Mouse (Mus musculus): ENCODE measurements around the gene Mymx. TPM values are rescaled to one million over a fixed set of nuclear protein-coding genes. Genes with fewer than 3 reads are reported as not detected.

Mymx gene
- polyA plus RNA-seq, 1 experiment from 2014 or later, result 7.4 TPM

- H3K4me3 ChIP-seq (ENCODE audit: low read length), result 0 out of 2 replicates have a peak overlapping the region, but pooled peaks have one; percentile 14
- H3K27ac ChIP-seq (ENCODE audit: low read length), result no peak overlapping the region
- H3K27me3 ChIP-seq (ENCODE audit: insufficient read depth, low read length), result peaks cover 11% of the 10 kb centered on the region
- H3K9me3 ChIP-seq (ENCODE audit: low read length), result no peaks in the 10 kb centered on the region
- no peaks in the 10 kb centered on the region for H3K36me3 ChIP-seq (ENCODE audit: insufficient read depth, low read length)
- 0 out of 2 replicates have a peak overlapping the region, but pooled peaks have one; percentile 14 for H3K9ac ChIP-seq (replicated peaks; ENCODE audit: low read length)
- 66% methylated on average over 7 of the region's 7 CpGs for WGBS
- peak overlapping the region; percentile 97 for H3K4me2 ChIP-seq (replicated peaks; ENCODE audit: low read depth, low read length)
- H3K4me1 ChIP-seq (ENCODE audit: insufficient read depth, low read length), result peaks cover 19% of the 10 kb centered on the region
- no peak for ATAC-seq (ENCODE audit: low FRiP score, low TSS enrichment)
These were observed 44.6 kb downstream of the Mymx start for GRCm38 (mm10) chr17:45557246-45557824.

GRCm38 (mm10) chr17:45556514-45557245 is 45.2 kb downstream of the Mymx start:
- peak overlapping the region; percentile 97 for H3K4me2 ChIP-seq (replicated peaks; ENCODE audit: low read depth, low read length)
- H3K4me1 ChIP-seq (ENCODE audit: insufficient read depth, low read length), result peaks cover 19% of the 10 kb centered on the region
- H3K27me3 ChIP-seq (ENCODE audit: insufficient read depth, low read length), result peaks cover 11% of the 10 kb centered on the region
- no peaks in the 10 kb centered on the region for H3K9me3 ChIP-seq (ENCODE audit: low read length)
- no peak for ATAC-seq (ENCODE audit: low FRiP score, low TSS enrichment)
- H3K4me3 ChIP-seq (ENCODE audit: low read length), result peak overlapping the region; percentile 72
- no peaks in the 10 kb centered on the region for H3K36me3 ChIP-seq (ENCODE audit: insufficient read depth, low read length)
- H3K27ac ChIP-seq (ENCODE audit: low read length), result no peak overlapping the region
- peak overlapping the region; percentile 14; the same call in 1 of the 2 replicates for H3K9ac ChIP-seq (replicated peaks; ENCODE audit: low read length)
- 78% methylated on average over 3 of the region's 3 CpGs for WGBS

GRCm38 (mm10) chr17:45556107-45556489 is 45.8 kb downstream of the Mymx start:
- Histone ChIP-seq H3K4me1 (ENCODE audit: insufficient read depth, low read length) (peaks cover 19% of the 10 kb centered on the region), H3K27me3 (ENCODE audit: insufficient read depth, low read length) (peaks cover 11% of the 10 kb centered on the region), H3K27ac (ENCODE audit: low read length) (no peak overlapping the region), H3K4me2 (replicated peaks; ENCODE audit: low read depth, low read length) (peak overlapping the region; percentile 97), H3K4me3 (ENCODE audit: low read length) (peak overlapping the region; percentile 72), H3K9ac (replicated peaks; ENCODE audit: low read length) (peak overlapping the region; percentile 69), H3K36me3 (ENCODE audit: insufficient read depth, low read length) (no peaks in the 10 kb centered on the region), H3K9me3 (ENCODE audit: low read length) (no peaks in the 10 kb centered on the region)
- no peak for ATAC-seq (ENCODE audit: low FRiP score, low TSS enrichment)
- 3% methylated on average over 14 of the region's 14 CpGs for WGBS

- ATAC-seq (ENCODE audit: low FRiP score, low TSS enrichment), result peak; percentile 82
- H3K9me3 ChIP-seq (ENCODE audit: low read length), result no peaks in the 10 kb centered on the region
- peak within 1 kb of the TSS; percentile 72 for H3K4me3 ChIP-seq (ENCODE audit: low read length)
- peaks cover 11% of the 10 kb centered on the region for H3K27me3 ChIP-seq (ENCODE audit: insufficient read depth, low read length)
- H3K4me1 ChIP-seq (ENCODE audit: insufficient read depth, low read length), result peaks cover 19% of the 10 kb centered on the region
- WGBS, result under 1% methylated on average over 44 of the region's 45 CpGs
- H3K27ac ChIP-seq (ENCODE audit: low read length), result 0 out of 2 replicates have a peak within 1 kb of the TSS, but pooled peaks have one; percentile 17
- no peaks in the 10 kb centered on the region for H3K36me3 ChIP-seq (ENCODE audit: insufficient read depth, low read length)
- peak within 1 kb of the TSS; percentile 69 for H3K9ac ChIP-seq (replicated peaks; ENCODE audit: low read length)
- H3K4me2 ChIP-seq (replicated peaks; ENCODE audit: low read depth, low read length), result peak within 1 kb of the TSS; percentile 97
These were observed 46.3 kb downstream of the Mymx start, which contains the start of gene Nfkbie for GRCm38 (mm10) chr17:45555452-45556106. Gene Nfkbie (plus strand): TSS chr17:45555703.

GRCm38 (mm10) chr17:45554420-45554819 is 47.5 kb downstream of the Mymx start:
- Histone ChIP-seq H3K9ac (replicated peaks; ENCODE audit: low read length) (no peak overlapping the region), H3K27ac (ENCODE audit: low read length) (no peak overlapping the region), H3K27me3 (ENCODE audit: insufficient read depth, low read length) (peaks cover 11% of the 10 kb centered on the region), H3K9me3 (ENCODE audit: low read length) (no peaks in the 10 kb centered on the region), H3K4me1 (ENCODE audit: insufficient read depth, low read length) (peaks cover 27% of the 10 kb centered on the region), H3K4me2 (replicated peaks; ENCODE audit: low read depth, low read length) (no peak overlapping the region), H3K4me3 (ENCODE audit: low read length) (no peak overlapping the region), H3K36me3 (ENCODE audit: insufficient read depth, low read length) (no peaks in the 10 kb centered on the region)
- WGBS, result 38% methylated on average over 1 of the region's 1 CpGs
- no peak for ATAC-seq (ENCODE audit: low FRiP score, low TSS enrichment)

- H3K27me3 ChIP-seq (ENCODE audit: insufficient read depth, low read length), result peaks cover 16% of the 10 kb centered on the region
- ATAC-seq (ENCODE audit: low FRiP score, low TSS enrichment), result no peak
- H3K9ac ChIP-seq (replicated peaks; ENCODE audit: low read length), result no peak overlapping the region
- H3K4me1 ChIP-seq (ENCODE audit: insufficient read depth, low read length), result peaks cover 27% of the 10 kb centered on the region
- no peak overlapping the region for H3K27ac ChIP-seq (ENCODE audit: low read length)
- H3K9me3 ChIP-seq (ENCODE audit: low read length), result no peaks in the 10 kb centered on the region
- H3K4me2 ChIP-seq (replicated peaks; ENCODE audit: low read depth, low read length), result no peak overlapping the region
- H3K36me3 ChIP-seq (ENCODE audit: insufficient read depth, low read length), result no peaks in the 10 kb centered on the region
- H3K4me3 ChIP-seq (ENCODE audit: low read length), result no peak overlapping the region
- whole genome bisulfite sequencing, result 77% methylated on average over 3 of the region's 3 CpGs
These were observed 48.8 kb downstream of the Mymx start for GRCm38 (mm10) chr17:45553065-45553464.

- Histone ChIP-seq H3K9ac (replicated peaks; ENCODE audit: low read length) (no peak overlapping the region), H3K4me2 (replicated peaks; ENCODE audit: low read depth, low read length) (no peak overlapping the region), H3K36me3 (ENCODE audit: insufficient read depth, low read length) (no peaks in the 10 kb centered on the region), H3K4me1 (ENCODE audit: insufficient read depth, low read length) (peaks cover 15% of the 10 kb centered on the region), H3K27me3 (ENCODE audit: insufficient read depth, low read length) (peaks cover 25% of the 10 kb centered on the region), H3K27ac (ENCODE audit: low read length) (no peak overlapping the region), H3K4me3 (ENCODE audit: low read length) (no peak overlapping the region), H3K9me3 (ENCODE audit: low read length) (no peaks in the 10 kb centered on the region)
- ATAC-seq (ENCODE audit: low FRiP score, low TSS enrichment), result peak; percentile 16; the same call in 1 of the 2 replicates
- 5% methylated on average over 8 of the region's 8 CpGs for WGBS
These were observed 50.0 kb downstream of the Mymx start for GRCm38 (mm10) chr17:45551816-45552451.

GRCm38 (mm10) chr17:45551249-45551796 is 50.6 kb downstream of the Mymx start:
- H3K4me2 ChIP-seq (replicated peaks; ENCODE audit: low read depth, low read length), result no peak overlapping the region
- H3K4me3 ChIP-seq (ENCODE audit: low read length), result no peak overlapping the region
- H3K9me3 ChIP-seq (ENCODE audit: low read length), result no peaks in the 10 kb centered on the region
- 32% methylated on average over 7 of the region's 7 CpGs for WGBS
- no peak overlapping the region for H3K9ac ChIP-seq (replicated peaks; ENCODE audit: low read length)
- H3K36me3 ChIP-seq (ENCODE audit: insufficient read depth, low read length), result no peaks in the 10 kb centered on the region
- H3K27me3 ChIP-seq (ENCODE audit: insufficient read depth, low read length), result peaks cover 25% of the 10 kb centered on the region
- peaks cover 12% of the 10 kb centered on the region for H3K4me1 ChIP-seq (ENCODE audit: insufficient read depth, low read length)
- no peak for ATAC-seq (ENCODE audit: low FRiP score, low TSS enrichment)
- no peak overlapping the region for H3K27ac ChIP-seq (ENCODE audit: low read length)

Data from kidney, embryonic 16.5 days (tissue).